Mouse (Mus musculus): ENCODE measurements around the gene Zfp583. TPM values are rescaled to one million over a fixed set of nuclear protein-coding genes. Genes with fewer than 3 reads are reported as not detected.
"Not testable (repeated sequence)": the region's sequence is repeated elsewhere in the genome, so short reads cannot be mapped to it uniquely, and the experiment has no call there.

Zfp583 gene
- polyA plus RNA-seq (2012; rRNA removed) = 9.5 and 9.9 TPM in 2 replicates

- peak; percentile 97 for DNase-seq (ENCODE audit: low read depth)
- peak; percentile 32; the same call in 1 of the 2 replicates for TF ChIP-seq POLR2A (IDR thresholded peaks at IDR 0.05; ENCODE audit: borderline replicate concordance, extremely low read depth, insufficient read depth, insufficient read length, poor library complexity, severe bottlenecking)
- TF ChIP-seq CTCF (IDR thresholded peaks at IDR 0.05; ENCODE audit: borderline replicate concordance, extremely low read depth, insufficient read depth, insufficient read length) = no peak
Measured at GRCm38 (mm10) chr7:6331233-6331956, at the start of gene Zfp583. Zfp583 (minus strand) TSS chr7:6331285.

GRCm38 (mm10) chr7:6378441-6378840 lies 47.4 kb upstream of the Zfp583 start:
- DNase-seq (ENCODE audit: low read depth) = no peak
- TF ChIP-seq CTCF (IDR thresholded peaks at IDR 0.05; ENCODE audit: borderline replicate concordance, extremely low read depth, insufficient read depth, insufficient read length) (no peak), POLR2A (IDR thresholded peaks at IDR 0.05; ENCODE audit: borderline replicate concordance, extremely low read depth, insufficient read depth, insufficient read length, poor library complexity, severe bottlenecking) (no peak)

- TF ChIP-seq POLR2A (IDR thresholded peaks at IDR 0.05; ENCODE audit: borderline replicate concordance, extremely low read depth, insufficient read depth, insufficient read length, poor library complexity, severe bottlenecking) (no peak), CTCF (IDR thresholded peaks at IDR 0.05; ENCODE audit: borderline replicate concordance, extremely low read depth, insufficient read depth, insufficient read length) (no peak)
- no peak for DNase-seq (ENCODE audit: low read depth)
Measured at GRCm38 (mm10) chr7:6372993-6373392, 41.9 kb upstream of the Zfp583 start.

GRCm38 (mm10) chr7:6369460-6369859 lies 38.4 kb upstream of the Zfp583 start:
- TF ChIP-seq CTCF (IDR thresholded peaks at IDR 0.05; ENCODE audit: borderline replicate concordance, extremely low read depth, insufficient read depth, insufficient read length) (no peak), POLR2A (IDR thresholded peaks at IDR 0.05; ENCODE audit: borderline replicate concordance, extremely low read depth, insufficient read depth, insufficient read length, poor library complexity, severe bottlenecking) (no peak)
- DNase-seq (ENCODE audit: low read depth) = no peak

- not testable (repeated sequence) for DNase-seq (ENCODE audit: low read depth)
Measured at GRCm38 (mm10) chr7:6368146-6368545, 37.1 kb upstream of the Zfp583 start.

GRCm38 (mm10) chr7:6367185-6367584 lies 36.1 kb upstream of the Zfp583 start:
- TF ChIP-seq POLR2A (IDR thresholded peaks at IDR 0.05; ENCODE audit: borderline replicate concordance, extremely low read depth, insufficient read depth, insufficient read length, poor library complexity, severe bottlenecking) (no peak), CTCF (IDR thresholded peaks at IDR 0.05; ENCODE audit: borderline replicate concordance, extremely low read depth, insufficient read depth, insufficient read length) (no peak)
- DNase-seq (ENCODE audit: low read depth) = no peak

GRCm38 (mm10) chr7:6364761-6365160 lies 33.7 kb upstream of the Zfp583 start:
- TF ChIP-seq CTCF (IDR thresholded peaks at IDR 0.05; ENCODE audit: borderline replicate concordance, extremely low read depth, insufficient read depth, insufficient read length) = no peak
- TF ChIP-seq POLR2A (IDR thresholded peaks at IDR 0.05; ENCODE audit: borderline replicate concordance, extremely low read depth, insufficient read depth, insufficient read length, poor library complexity, severe bottlenecking) = no peak
- DNase-seq (ENCODE audit: low read depth) = no peak

GRCm38 (mm10) chr7:6363047-6363488 lies 32.0 kb upstream of the Zfp583 start, which contains the start of gene Zfp78:
Zfp78 (plus strand) TSS chr7:6363280.
- TF ChIP-seq POLR2A (IDR thresholded peaks at IDR 0.05; ENCODE audit: borderline replicate concordance, extremely low read depth, insufficient read depth, insufficient read length, poor library complexity, severe bottlenecking) = peak; percentile 33; the same call in 1 of the 2 replicates
- no peak for TF ChIP-seq CTCF (IDR thresholded peaks at IDR 0.05; ENCODE audit: borderline replicate concordance, extremely low read depth, insufficient read depth, insufficient read length)
- peak; percentile 99 for DNase-seq (ENCODE audit: low read depth)

- TF ChIP-seq CTCF (IDR thresholded peaks at IDR 0.05; ENCODE audit: borderline replicate concordance, extremely low read depth, insufficient read depth, insufficient read length) (no peak), POLR2A (IDR thresholded peaks at IDR 0.05; ENCODE audit: borderline replicate concordance, extremely low read depth, insufficient read depth, insufficient read length, poor library complexity, severe bottlenecking) (peak; percentile 36; the same call in 1 of the 2 replicates)
Measured at GRCm38 (mm10) chr7:6362268-6363046, 31.4 kb upstream of the Zfp583 start.

GRCm38 (mm10) chr7:6361756-6362155 lies 30.7 kb upstream of the Zfp583 start:
- no peak for DNase-seq (ENCODE audit: low read depth)
- TF ChIP-seq CTCF (IDR thresholded peaks at IDR 0.05; ENCODE audit: borderline replicate concordance, extremely low read depth, insufficient read depth, insufficient read length) (no peak), POLR2A (IDR thresholded peaks at IDR 0.05; ENCODE audit: borderline replicate concordance, extremely low read depth, insufficient read depth, insufficient read length, poor library complexity, severe bottlenecking) (no peak)

More at GRCm38 (mm10) chr7:6362268-6363046, 31.4 kb upstream of the Zfp583 start:
- peak; percentile 100 for DNase-seq (ENCODE audit: low read depth)

GRCm38 (mm10) chr7:6360477-6361060 lies 29.5 kb upstream of the Zfp583 start:
- no peak for DNase-seq (ENCODE audit: low read depth)
- no peak for TF ChIP-seq CTCF (IDR thresholded peaks at IDR 0.05; ENCODE audit: borderline replicate concordance, extremely low read depth, insufficient read depth, insufficient read length)
- TF ChIP-seq POLR2A (IDR thresholded peaks at IDR 0.05; ENCODE audit: borderline replicate concordance, extremely low read depth, insufficient read depth, insufficient read length, poor library complexity, severe bottlenecking) = no peak
